Mouse (Mus musculus) embryo, embryonic 10.5 days (tissue): ENCODE data around the gene Car10.
"Not testable (repeated sequence)": the region's sequence is repeated elsewhere in the genome, so short reads cannot be mapped to it uniquely, and the experiment has no call there.

ENCODE experiments used
- DNase-seq: peaks from one replicate; pipeline ENCODE4 v3.0.0-alpha.2; 2015; ENCODE audit warnings: low spot score

The Car10 gene

DNA sequence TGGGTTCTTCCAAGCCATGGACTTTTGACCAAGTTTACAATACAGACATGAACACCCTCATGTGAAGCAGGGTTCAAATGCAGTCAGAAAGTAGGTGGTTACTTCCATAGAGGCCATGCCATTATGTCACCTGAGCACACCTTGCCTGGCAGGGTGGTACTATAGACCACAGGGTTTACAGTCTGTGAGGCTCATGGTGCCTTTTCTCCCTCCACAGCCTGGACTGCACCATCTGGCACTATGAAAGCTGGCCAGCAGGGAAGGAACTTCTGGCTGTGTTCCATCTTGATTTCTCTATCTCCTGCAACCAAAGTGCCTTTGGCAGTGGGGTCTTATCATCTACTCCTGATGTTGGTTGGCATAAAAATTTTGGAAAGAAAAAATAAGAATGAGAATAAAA is 295.5 kb downstream of the Car10 start:
- not testable (repeated sequence) for DNase-seq

DNA sequence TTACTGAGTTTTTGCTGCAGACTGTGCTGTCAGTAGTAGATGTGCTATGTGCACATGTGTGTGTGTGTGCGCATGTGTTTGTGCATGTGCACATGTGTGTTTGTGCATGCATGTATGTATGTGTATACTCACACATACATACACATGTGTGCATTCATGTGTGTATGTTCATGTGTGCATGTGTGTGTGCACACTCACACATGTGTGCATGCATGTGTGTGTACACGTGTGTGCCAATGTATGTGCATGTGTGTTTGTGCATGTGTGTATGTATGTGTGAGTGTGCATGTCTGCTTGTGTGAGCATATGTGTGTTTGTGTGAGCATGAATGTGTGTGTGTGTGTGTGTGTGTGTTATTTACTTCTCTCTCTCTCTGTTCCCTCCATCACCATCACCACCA is 298.5 kb downstream of the Car10 start:
- no peak for DNase-seq

DNA sequence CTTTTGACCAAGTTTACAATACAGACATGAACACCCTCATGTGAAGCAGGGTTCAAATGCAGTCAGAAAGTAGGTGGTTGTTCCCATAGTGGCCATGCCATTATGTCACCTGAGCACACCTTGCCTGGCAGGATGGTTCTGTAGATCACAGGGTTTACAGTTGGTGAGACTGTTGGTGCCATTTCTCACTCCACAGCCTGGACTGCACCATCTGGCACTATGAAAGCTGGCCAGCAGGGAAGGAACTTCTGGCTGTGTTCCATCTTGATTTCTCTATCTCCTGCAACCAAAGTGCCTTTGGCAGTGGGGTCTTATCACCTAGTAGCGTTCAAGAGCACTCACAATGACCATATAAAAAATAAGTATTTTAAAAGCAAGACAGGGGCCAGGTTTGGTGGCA is 303.3 kb downstream of the Car10 start:
- DNase-seq = not testable (repeated sequence)

DNA sequence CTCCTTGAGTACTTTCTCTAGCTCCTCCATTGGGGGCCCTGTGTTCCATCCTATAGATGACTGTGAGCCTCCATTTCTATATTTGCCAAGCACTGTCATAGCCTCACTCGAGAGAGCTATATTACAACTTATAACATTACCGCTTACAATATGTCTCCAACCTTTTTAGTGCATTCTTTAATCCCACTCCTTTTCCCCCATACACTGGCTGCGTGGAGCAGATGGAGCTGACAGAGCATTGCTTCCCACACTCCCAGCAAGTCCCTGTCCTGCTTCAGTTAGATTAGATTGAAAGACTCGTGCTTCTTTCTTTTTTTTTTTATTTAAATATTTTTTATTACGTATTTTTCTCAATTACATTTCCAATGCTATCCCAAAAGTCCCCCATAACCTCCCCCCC is 310.2 kb downstream of the Car10 start:
- DNase-seq = no peak

DNA sequence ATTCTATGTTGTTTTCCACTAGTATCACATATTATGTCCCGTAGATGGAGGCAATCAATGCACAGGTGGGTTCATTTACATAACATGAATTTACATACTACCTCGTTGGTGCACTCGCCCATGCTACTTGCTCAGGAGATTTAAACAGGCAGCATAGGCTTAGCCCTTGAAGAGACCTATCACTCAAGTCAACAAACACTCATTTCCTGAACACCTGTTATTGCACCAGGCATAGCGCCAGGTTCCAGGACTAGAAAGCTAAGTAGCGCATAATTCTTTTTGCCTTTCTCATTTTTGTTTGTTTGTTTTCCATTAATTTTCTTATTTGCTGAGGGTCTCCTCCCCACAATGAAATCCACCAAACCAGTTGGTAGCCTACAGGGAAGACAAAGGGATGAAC is 333.7 kb downstream of the Car10 start:
- DNase-seq = no peak

DNA sequence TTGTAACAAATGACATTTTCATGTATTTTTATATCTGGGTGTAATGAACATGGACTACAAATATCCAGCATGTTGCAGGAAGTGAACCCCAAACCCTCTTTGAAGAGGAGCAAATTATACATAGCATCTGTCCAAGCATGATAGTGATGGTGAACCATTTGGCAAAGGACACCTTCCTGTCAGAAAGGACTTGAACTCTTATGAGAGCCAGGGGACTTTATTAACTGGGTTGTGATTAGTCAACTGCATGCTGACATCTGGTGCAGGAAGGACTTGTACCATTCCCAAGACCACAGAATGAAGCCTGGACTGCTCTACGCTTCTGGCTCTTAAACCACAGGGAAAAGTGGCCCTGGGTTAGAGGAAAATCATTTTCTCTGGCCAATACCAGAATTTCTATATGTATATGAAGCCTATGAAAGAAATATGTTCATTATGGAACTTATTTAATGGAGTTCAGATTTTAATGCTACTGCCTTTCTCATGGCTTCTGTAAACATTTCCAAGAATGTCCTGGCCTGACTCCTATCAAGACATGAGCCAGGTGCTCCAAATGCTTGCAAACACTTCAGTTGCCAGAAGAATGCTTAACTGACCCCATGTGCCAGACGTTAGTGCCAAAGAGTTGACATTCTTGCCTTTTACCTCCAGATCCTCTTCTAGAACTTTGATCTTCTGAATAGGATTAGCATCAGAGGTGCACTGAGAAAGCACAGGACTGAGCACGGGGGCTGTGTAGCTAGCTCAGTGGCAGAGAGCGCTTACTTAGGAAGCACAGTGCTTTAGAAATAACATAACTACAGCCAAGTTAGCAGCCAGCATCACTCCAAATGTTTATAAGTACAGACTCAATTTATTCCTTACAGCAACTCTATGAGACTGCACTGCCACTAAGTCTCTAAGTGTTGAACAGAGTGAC is 337.4 kb downstream of the Car10 start:
- no peak for DNase-seq

DNA sequence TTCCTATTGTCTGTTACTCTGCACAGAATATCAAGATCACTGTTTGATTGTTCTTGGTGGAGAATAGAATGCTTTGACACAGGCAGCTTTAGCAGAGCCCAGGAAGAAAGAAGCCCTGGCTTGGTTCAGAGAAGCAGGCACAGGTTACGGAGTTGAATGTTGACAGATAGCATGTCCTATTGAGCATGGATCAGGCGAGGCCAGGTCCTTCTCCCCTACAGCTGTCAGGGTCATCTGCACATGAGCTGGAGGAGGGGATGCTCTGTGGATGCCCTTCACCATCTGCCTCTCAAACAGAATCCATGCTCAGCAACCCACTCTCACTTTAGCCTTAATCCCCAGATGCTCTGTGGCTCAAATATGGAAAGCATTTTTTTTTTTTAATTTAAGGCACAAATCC is 339.1 kb downstream of the Car10 start:
- DNase-seq = no peak

DNA sequence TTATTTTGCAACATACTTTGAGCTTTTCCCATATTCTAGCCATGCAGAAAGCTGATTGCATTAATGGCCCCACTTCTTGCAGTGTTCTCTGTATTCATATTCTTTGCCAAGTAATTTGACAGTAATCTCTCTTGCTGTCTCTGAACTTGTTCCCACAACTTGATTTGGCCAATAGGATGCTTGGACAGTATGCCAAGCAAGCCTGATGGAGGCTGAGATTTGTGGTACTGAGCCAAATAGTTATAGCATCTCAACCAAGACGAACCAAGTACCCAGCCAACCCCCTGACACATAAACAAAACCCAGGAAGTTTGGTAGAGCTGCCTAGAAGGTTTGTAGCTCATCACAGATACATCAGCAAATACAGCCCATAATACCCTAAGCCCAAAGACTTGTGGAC is 342.6 kb downstream of the Car10 start:
- no peak for DNase-seq

DNA sequence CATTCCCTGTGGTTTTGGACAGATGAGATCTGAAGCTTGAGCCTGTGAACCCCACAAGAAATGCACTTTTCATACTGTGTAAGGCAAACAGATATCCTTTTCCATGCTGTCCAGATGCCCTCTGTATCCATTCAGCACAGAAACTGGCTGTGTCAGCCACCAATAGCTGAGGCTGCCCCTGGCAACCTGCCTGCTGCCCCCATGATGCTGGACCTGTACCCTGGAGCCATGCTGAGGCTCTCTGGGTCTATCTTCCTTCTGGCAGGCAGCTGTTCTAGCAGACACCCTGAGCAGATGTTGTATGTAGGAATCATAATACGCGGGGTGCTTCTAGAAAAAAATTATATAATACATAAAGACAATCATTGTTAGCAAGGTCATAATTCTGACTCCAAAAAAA is 345.9 kb downstream of the Car10 start:
- DNase-seq = no peak

DNA sequence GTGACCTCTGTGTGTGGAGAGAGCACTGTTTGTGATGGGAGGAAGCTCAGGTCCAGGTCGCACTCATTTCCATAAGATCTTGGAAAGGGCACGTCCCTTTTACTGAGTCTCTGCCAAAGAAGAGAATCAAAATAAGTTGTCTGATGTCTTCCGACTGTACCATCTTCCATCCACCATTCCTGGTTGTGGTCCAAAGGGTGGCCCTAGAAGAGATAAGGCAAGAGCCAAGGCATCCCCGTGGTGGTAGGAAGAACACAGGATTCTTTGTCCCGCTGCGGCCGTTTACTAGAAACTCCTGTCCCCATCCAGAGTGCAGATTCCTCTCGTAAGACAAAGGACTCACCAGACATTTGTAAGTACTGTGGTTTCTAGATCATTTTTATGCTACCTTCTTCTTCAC is 346.9 kb downstream of the Car10 start:
- no peak for DNase-seq

DNA sequence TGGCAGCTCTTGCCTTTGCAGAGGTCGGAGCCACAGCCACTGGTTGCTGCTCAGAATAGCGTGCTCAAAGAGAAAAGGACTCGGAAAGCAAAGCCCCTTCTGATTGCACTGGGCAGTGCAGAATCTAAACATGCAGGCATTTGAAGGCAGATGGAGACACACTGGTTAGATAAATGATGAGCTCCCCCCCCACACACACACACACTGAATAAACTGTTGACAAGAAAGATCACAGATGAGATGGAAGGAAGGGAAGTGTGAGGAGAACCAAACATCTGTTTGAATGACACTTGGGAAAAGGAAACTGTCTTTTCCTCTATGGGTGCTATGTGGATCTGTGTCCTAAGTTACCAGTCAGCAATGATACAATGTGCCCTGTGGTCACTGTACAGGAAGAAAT is 349.7 kb downstream of the Car10 start:
- no peak for DNase-seq

DNA sequence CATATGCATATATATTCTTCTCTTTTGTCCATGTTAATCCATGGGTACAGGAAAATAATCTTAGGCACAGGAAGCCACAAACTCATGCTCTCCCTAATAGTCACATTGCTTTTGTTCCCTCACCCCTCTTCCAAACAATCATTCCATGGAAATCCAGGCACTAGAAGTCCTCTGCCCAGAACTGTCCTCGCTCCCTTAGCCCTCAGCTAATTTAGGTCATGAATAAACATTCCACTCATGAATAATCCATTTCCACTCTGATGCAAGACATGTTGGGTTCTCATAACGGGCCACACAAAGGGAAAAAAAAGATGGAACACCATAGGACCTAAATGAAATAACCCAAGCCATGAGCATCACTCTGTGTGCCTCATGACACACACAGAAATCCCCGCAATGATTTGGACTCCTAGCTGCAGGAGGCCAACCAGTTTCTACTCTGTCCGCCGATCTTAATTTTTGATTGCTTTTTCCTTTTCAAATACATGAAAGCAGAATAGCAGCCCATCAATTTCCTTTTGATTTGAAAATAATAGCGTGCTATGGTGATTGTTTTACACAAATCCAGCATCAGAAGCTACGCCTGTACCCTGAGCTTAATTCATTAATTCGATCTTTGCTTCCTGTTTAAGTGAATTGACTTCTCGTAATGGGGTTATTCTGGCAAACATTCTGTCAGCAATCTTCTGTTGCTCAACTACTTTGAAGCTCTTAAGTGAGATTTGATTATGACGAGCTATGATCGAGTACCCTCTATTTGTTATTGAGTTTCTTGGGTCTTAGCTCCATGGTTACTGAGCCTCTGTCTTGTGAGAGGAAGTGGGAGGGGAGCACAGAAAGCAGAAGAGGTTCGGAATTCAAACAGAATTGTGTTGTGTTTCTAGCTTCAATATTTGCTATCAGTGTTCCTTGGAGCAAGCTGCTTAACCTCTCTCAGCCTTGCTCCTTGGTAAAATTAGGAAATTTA is 350.7 kb downstream of the Car10 start:
- no peak for DNase-seq

DNA sequence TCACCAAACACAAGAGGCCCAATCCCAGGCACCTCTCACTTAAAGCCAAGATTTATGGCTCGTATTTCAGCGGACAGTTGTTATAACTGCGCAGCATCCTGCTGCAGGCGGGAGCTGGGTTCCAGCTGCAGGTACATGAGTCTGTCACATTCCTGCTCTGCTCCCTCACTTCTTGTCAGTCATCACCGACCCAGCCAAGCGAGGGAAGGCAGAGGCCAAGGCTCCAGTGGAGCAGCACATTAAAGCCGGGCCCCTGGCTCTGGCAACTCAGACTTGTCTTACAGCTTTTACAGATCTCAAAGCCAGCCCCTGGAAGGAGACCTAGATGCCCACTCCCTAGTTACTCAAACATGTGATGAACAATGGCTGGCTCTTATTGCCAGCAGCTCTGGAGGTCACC is 352.7 kb downstream of the Car10 start:
- DNase-seq = no peak

DNA sequence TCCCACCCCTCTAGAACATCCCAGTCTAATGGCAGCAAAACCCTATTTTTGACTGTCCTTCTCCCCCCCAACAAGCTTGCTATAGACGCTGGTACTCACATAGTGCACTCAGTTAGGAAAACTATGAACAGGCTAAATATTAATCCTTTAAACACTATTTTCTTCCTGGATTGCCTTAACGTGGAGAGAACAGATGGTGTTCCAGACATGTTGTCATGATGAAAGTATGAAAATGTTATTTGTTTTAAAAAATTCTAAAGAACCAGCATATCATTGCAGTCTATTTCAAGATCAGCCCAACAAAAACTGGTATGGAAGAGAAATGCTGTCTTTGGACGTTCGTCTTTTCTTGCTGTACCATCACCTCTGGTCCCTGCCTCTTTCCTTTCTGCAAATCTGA is 368.4 kb downstream of the Car10 start:
- DNase-seq = no peak

DNA sequence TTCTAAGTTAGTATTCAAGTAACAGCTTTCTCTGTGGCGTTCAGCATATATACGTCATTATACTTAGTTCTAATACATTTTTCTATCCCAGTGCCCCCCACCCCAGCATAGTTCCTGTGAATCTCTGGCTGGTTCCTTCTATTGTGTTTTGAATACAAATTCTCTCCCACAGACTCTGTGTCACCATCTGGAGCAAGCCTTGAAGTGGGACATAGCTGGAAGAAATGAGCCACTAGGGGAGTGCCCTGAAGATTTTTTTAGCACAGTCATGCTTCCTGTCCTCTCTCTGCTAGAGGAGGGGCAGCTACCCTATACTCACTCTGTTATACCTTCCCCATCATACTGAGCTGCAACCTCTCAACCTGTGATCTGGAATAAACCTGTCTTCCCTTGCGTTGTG is 369.9 kb downstream of the Car10 start:
- no peak for DNase-seq

DNA sequence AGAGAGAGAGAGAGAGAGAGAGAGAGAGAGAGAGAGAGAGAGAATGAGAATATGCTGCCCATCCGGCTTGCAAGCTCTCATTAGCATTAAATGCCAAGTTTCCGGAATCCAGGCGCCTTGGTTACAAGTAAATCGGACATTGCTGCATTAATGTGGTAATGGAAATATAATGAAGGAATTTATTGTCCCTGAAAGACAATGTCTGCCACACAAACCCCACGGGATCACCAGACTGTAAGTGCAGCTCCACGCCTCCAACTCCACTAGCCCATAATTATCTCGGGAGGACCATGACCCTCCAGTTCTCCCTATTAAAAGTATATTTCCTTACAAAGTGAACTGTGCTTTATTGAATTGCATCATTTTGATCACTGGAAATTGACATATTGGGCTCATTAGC is 372.9 kb downstream of the Car10 start:
- no peak for DNase-seq

DNA sequence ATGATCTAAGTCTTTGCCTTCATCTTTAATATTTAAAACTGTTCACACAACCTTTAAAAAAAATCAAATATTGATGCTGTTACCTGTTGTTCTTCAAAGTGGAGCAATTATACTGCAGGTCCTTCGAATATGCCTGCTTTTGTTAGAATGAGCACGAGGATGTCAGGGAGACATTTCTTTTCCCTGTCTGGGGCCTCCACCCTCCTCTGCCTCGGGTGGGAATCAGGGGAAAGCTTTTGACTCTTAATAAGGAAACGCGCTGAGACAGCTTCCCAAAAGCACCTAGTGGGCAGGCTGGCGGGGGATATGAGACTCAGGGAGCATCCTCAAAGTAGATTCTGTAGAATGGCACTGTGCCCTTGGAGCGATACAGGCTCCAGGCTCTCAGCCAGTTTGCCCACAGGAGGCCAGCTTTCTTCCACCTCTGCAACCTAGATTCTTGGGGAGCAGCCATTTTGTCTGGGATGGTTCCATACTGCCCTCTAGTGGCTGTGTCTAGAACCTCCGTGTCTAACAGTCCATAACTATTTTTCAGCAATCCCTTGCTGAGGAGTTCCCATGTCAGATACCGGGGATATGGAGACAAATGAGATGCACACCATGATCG is 373.8 kb downstream of the Car10 start:
- DNase-seq = peak; percentile 88

DNA sequence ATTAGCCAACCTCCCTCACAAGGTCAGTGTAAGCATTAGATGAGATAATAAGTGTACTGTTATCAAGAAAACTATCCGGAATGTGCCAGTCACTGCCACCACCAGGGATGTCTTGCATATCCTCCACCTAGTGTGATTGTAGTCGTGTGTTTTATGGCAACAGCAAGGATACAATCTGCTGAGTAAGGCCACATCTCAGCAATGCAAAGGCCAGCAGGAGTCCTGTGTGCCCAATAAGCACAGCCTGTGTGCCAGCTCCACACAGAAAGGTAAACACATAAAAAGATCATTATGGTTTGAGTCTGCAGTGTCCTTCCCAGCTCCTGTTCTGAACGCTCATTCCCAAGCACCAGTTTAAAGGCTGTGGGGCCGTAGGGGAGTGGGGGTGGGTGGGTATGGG is 386.8 kb downstream of the Car10 start:
- no peak for DNase-seq

DNA sequence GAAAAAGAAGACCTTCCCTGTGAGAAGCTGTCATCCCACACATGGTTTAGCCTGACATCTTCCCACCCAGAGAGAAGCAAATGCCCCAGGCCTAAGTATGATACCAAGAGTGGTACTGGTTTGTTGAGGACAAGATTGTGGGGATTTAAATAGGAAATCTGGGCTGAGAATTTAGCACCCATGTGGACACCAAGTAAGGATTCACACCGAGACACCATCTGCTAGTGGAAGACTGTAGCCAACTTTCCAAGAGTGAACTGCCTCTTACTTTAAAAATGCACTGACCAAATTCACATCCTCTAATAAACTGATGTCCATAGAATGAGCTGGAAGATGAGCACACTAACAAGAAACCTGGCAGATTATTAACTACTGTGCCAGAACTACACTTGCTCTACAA is 389.2 kb downstream of the Car10 start:
- no peak for DNase-seq

DNA sequence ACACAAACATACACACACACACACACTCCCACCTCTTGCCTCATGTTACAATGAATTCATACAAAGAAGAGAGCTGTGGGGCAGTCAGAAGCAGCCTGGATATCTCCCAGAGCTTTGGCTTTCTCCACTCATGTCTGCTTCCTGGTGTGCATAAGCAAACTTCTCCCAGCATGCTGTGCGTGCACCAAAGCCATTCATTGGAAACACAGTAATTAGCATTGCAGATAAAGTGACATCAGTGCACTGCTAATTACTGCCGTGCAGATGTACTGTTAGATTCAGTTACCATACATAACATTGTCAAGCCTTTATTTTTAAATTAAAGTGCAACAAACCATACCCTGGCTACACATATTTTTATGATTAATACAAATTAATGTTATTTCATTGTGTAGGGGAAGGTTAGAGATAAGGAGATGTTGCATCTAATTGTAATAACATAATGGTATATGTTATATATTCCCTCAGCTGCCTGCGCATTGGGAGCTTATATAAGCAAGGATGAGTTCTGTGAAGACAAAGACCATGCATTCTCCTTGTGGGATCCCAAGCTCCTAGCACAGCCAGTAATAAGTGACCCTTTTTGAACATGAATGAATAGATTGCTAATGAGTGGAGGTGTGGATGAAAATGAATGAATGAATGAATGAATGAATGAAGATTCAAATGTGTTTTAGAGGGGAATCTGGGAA is 390.2 kb downstream of the Car10 start:
- DNase-seq = no peak

DNA sequence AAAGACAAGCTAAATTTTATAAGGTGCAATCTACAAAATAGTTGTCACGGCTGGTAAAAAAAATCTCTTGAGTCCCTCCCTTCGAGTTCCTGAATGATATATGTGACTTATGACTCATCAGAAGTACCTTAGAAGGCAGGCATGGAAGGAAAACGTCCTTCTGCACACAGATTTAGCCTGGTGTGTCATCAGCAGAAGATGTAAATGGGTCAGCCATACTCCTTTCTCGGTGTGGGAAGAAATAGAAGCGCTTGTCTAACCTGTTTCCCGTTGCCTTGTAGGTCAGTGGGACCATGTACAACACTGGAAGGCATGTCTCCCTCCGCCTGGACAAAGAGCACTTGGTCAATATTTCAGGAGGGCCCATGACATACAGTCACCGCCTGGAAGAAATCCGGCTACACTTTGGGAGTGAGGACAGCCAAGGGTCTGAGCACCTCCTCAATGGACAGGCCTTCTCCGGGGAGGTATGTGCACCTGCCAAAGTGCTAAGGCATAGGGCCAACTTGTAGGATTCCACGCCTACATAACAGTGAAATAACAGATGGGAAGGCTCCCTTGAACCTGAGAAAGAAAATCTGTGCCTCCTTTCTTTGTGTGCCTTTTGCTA is 392.5 kb downstream of the Car10 start:
- DNase-seq = no peak

DNA sequence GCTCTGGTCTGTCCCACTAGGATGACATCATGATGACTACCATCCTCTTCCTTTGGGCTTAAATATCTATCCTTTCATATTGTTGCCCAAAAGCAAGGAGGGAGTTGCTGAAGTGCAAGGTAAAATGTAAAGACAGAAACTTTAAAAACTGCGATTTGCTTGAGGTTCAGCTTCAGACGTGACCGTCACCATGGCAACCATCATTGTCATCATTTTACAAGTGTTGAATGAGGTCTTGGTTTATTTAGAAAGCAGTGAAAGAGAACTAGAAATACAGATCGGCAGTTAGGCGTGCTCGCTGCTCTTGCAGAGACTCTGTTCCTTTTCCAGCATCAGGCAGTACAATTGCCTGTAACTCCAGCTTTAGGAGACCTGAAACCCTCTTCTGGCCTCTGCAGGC is 400.1 kb downstream of the Car10 start:
- DNase-seq = no peak
